Mouse (Mus musculus) spleen, adult 2 months (tissue): ENCODE results near the gene Numb.

Experiments
- CTCF ChIP-seq: fragments of 200-500 bp; IDR thresholded peaks from 2 replicates; pipeline ENCODE4 v1.5.1; 2011; ENCODE audit warnings: mild to moderate bottlenecking, inconsistent platforms; ENCODE audit not compliant: insufficient read depth, insufficient read length, insufficient replicate concordance; ENCODE audit errors: extremely low read depth
- POLR2A ChIP-seq: fragments of 200-500 bp; IDR thresholded peaks from 2 replicates; pipeline ENCODE4 v1.6.1; 2011; ENCODE audit warnings: low read depth, low read length, inconsistent platforms

DNA sequence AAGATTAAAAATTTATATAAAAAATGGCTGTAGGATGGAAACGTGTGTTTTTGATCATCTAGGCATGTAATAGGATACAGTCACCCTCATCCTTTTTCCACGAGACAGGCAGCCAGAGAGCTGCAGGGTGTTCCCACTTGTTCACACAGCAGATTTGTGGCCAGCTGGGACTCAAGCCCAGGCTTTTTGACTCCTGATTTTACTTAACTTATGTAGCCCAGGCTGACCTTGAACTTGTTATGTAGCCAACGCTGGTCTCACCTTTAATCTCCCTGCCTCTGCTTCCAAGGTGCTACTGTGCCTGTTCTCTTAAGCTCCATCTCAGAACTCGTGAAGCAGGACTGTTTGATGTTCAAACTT lies 132.0 kb downstream of the Numb start:
- TF ChIP-seq CTCF (no peak), POLR2A (no peak)
